Mouse (Mus musculus): ENCODE measurements around the gene Ifna5. TPM values are rescaled to one million over a fixed set of nuclear protein-coding genes. Genes with fewer than 3 reads are reported as not detected.

Gene Ifna5
- polyA plus RNA-seq, 1 experiment from 2014 or later = not detected

GRCm38 (mm10) chr4:88872691-88873090, 37.4 kb downstream of the Ifna5 start:
- no peaks in the 10 kb centered on the region for H3K4me1 ChIP-seq (ENCODE audit: control insufficient read depth, insufficient read depth, low read length)
- H3K9ac ChIP-seq (ENCODE audit: low read depth, low read length) = no peak overlapping the region
- H3K4me3 ChIP-seq (ENCODE audit: low read length) = no peak overlapping the region
- no peak overlapping the region for H3K4me2 ChIP-seq (replicated peaks; ENCODE audit: low read depth, low read length)
- H3K9me3 ChIP-seq (ENCODE audit: control insufficient read depth, low read length) = no peaks in the 10 kb centered on the region
- no peak overlapping the region for H3K27ac ChIP-seq (ENCODE audit: low read depth, low read length)
- H3K27me3 ChIP-seq (ENCODE audit: control insufficient read depth, insufficient read depth, low read length) = peaks cover 3% of the 10 kb centered on the region
- H3K36me3 ChIP-seq (ENCODE audit: control insufficient read depth, insufficient read depth, low read length) = no peaks in the 10 kb centered on the region
- WGBS = 0% methylated on average over 2 of the region's 2 CpGs
- no peak for ATAC-seq (ENCODE audit: low FRiP score, low TSS enrichment)

DNA sequence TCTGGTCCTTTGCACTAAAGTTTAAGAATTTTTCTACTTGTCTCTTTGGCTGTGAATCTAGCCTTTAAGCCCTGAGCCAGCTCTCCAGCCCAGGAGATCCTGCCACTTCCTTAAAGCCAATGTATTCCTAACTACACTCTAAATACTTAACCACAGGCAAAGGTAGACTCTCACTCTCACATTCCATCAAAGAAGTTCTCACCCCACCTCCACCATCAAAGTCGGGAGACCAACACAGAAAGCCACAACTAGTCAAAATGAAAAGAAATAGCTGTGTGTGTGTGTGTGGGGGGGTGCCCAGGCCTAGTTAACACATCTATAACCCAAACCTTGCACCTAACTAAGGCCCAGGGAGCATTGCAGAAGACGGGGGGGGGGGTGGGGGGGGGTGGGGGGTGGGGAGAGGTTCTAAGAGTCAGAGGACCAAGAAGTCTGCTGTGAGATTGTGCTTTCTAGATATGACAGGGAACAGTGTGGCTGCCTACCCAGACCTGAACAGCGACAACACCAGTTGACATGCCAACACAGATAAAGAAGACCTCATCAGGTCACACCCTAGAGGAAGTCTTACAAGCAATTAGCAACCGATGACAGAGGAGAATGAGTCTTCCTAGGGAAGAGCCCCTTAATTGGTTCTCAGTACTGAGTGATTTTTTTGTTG, 40.2 kb downstream of the Ifna5 start:
- Histone ChIP-seq H3K27ac (ENCODE audit: low read depth, low read length) (no peak overlapping the region), H3K4me1 (ENCODE audit: control insufficient read depth, insufficient read depth, low read length) (no peaks in the 10 kb centered on the region), H3K27me3 (ENCODE audit: control insufficient read depth, insufficient read depth, low read length) (peaks cover 3% of the 10 kb centered on the region), H3K36me3 (ENCODE audit: control insufficient read depth, insufficient read depth, low read length) (no peaks in the 10 kb centered on the region), H3K4me2 (replicated peaks; ENCODE audit: low read depth, low read length) (no peak overlapping the region), H3K9ac (ENCODE audit: low read depth, low read length) (no peak overlapping the region), H3K4me3 (ENCODE audit: low read length) (no peak overlapping the region), H3K9me3 (ENCODE audit: control insufficient read depth, low read length) (no peaks in the 10 kb centered on the region)
- WGBS = 61% methylated on average over 4 of the region's 4 CpGs
- ATAC-seq (ENCODE audit: low FRiP score, low TSS enrichment) = no peak

- ATAC-seq (ENCODE audit: low FRiP score, low TSS enrichment) = no peak
- H3K27ac ChIP-seq (ENCODE audit: low read depth, low read length) = no peak overlapping the region
- 87% methylated on average over 4 of the region's 4 CpGs for WGBS
- no peaks in the 10 kb centered on the region for H3K9me3 ChIP-seq (ENCODE audit: control insufficient read depth, low read length)
- H3K4me2 ChIP-seq (replicated peaks; ENCODE audit: low read depth, low read length) = no peak overlapping the region
- H3K4me1 ChIP-seq (ENCODE audit: control insufficient read depth, insufficient read depth, low read length) = no peaks in the 10 kb centered on the region
- H3K4me3 ChIP-seq (ENCODE audit: low read length) = no peak overlapping the region
- H3K36me3 ChIP-seq (ENCODE audit: control insufficient read depth, insufficient read depth, low read length) = no peaks in the 10 kb centered on the region
- peaks cover 3% of the 10 kb centered on the region for H3K27me3 ChIP-seq (ENCODE audit: control insufficient read depth, insufficient read depth, low read length)
- no peak overlapping the region for H3K9ac ChIP-seq (ENCODE audit: low read depth, low read length)
Observed at GRCm38 (mm10) chr4:88876520-88876919, 41.2 kb downstream of the Ifna5 start.

DNA sequence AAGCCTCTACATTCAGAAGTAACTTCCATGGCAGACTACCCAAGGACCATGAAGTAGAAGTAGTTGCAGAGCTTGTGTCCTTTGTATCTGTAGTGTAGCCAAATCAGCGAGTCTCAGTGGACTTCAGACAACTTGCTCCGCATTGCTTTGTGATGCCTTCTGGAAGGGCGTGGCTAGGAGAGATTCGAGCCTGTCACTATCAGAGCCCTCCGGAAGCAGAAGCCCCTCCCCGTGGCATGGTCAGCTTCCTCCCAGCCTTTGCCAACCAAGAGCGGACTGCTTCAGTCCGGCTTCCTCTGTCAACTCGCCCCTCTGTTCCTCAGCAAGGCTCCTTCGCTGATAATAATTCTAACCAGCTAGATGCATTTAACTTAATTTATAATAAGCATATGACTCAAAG, 42.9 kb downstream of the Ifna5 start:
- no peak overlapping the region for H3K4me3 ChIP-seq (ENCODE audit: low read length)
- WGBS = 41% methylated on average over 10 of the region's 10 CpGs
- H3K4me2 ChIP-seq (replicated peaks; ENCODE audit: low read depth, low read length) = no peak overlapping the region
- no peak for ATAC-seq (ENCODE audit: low FRiP score, low TSS enrichment)
- no peaks in the 10 kb centered on the region for H3K4me1 ChIP-seq (ENCODE audit: control insufficient read depth, insufficient read depth, low read length)
- no peaks in the 10 kb centered on the region for H3K36me3 ChIP-seq (ENCODE audit: control insufficient read depth, insufficient read depth, low read length)
- peaks cover 3% of the 10 kb centered on the region; the same call in 1 of the 2 replicates for H3K27me3 ChIP-seq (ENCODE audit: control insufficient read depth, insufficient read depth, low read length)
- H3K27ac ChIP-seq (ENCODE audit: low read depth, low read length) = no peak overlapping the region
- H3K9me3 ChIP-seq (ENCODE audit: control insufficient read depth, low read length) = no peaks in the 10 kb centered on the region
- no peak overlapping the region for H3K9ac ChIP-seq (ENCODE audit: low read depth, low read length)

DNA sequence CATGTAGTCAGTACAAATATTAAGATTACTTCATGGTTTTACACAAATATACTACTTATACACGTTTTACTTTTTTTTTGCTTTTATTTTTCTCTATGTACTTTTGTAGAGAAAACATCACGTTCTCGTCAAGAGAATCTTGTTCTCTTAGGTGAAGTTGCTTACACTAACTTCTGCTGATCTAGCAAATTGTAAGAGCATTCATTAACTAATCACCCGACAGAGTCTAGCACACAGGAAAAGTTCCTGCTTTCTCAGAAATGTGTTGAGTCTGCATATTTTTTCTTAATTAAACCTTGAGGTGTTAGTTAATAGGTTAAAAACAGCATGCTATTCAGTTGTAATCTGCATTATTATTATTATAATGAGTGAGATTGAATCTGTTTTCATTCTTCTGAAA, 43.4 kb downstream of the Ifna5 start:
- WGBS = 70% methylated on average over 4 of the region's 4 CpGs
- H3K9me3 ChIP-seq (ENCODE audit: control insufficient read depth, low read length) = no peaks in the 10 kb centered on the region
- H3K4me1 ChIP-seq (ENCODE audit: control insufficient read depth, insufficient read depth, low read length) = no peaks in the 10 kb centered on the region
- no peak overlapping the region for H3K4me2 ChIP-seq (replicated peaks; ENCODE audit: low read depth, low read length)
- H3K36me3 ChIP-seq (ENCODE audit: control insufficient read depth, insufficient read depth, low read length) = no peaks in the 10 kb centered on the region
- ATAC-seq (ENCODE audit: low FRiP score, low TSS enrichment) = no peak
- H3K27ac ChIP-seq (ENCODE audit: low read depth, low read length) = no peak overlapping the region
- no peak overlapping the region for H3K9ac ChIP-seq (ENCODE audit: low read depth, low read length)
- H3K4me3 ChIP-seq (ENCODE audit: low read length) = no peak overlapping the region
- H3K27me3 ChIP-seq (ENCODE audit: control insufficient read depth, insufficient read depth, low read length) = peaks cover 3% of the 10 kb centered on the region; the same call in 1 of the 2 replicates

- Histone ChIP-seq H3K27me3 (ENCODE audit: control insufficient read depth, insufficient read depth, low read length) (peaks cover 2% of the 10 kb centered on the region; the same call in 1 of the 2 replicates), H3K9me3 (ENCODE audit: control insufficient read depth, low read length) (no peaks in the 10 kb centered on the region), H3K4me2 (replicated peaks; ENCODE audit: low read depth, low read length) (no peak within 1 kb of the TSS), H3K4me1 (ENCODE audit: control insufficient read depth, insufficient read depth, low read length) (no peaks in the 10 kb centered on the region), H3K4me3 (ENCODE audit: low read length) (no peak within 1 kb of the TSS), H3K36me3 (ENCODE audit: control insufficient read depth, insufficient read depth, low read length) (no peaks in the 10 kb centered on the region), H3K27ac (ENCODE audit: low read depth, low read length) (no peak within 1 kb of the TSS), H3K9ac (ENCODE audit: low read depth, low read length) (no peak within 1 kb of the TSS)
- no peak for ATAC-seq (ENCODE audit: low FRiP score, low TSS enrichment)
- WGBS = 84% methylated on average over 8 of the region's 8 CpGs
Observed at GRCm38 (mm10) chr4:88880101-88880500, 44.8 kb downstream of the Ifna5 start, which contains the start of gene Ifne. Ifne (minus strand) TSS chr4:88880201.

Other genes starting within 250 kb of the Ifna5 start
- not detected in 2 replicates for gene Ifna9, start 243.1 kb upstream of the Ifna5 start, polyA plus RNA-seq (2014; fragmentation: Nextera tagmentation; extraction: Ambion mirVana)
- gene Ifna12, start 232.1 kb upstream of the Ifna5 start, polyA plus RNA-seq (2014; fragmentation: Nextera tagmentation; extraction: Ambion mirVana) = not detected in 2 replicates
- not detected in 2 replicates for gene C87499, start 201.1 kb upstream of the Ifna5 start, polyA plus RNA-seq (2014; fragmentation: Nextera tagmentation; extraction: Ambion mirVana)
- gene Ifna13, start 191.1 kb upstream of the Ifna5 start, polyA plus RNA-seq (2014; fragmentation: Nextera tagmentation; extraction: Ambion mirVana) = not detected in 2 replicates
- gene Ifna16, start 158.6 kb upstream of the Ifna5 start, polyA plus RNA-seq (2014; fragmentation: Nextera tagmentation; extraction: Ambion mirVana) = not detected in 2 replicates
- not detected in 2 replicates for gene Ifna2, start 151.6 kb upstream of the Ifna5 start, polyA plus RNA-seq (2014; fragmentation: Nextera tagmentation; extraction: Ambion mirVana)
- not detected in 2 replicates for gene Ifnab, start 144.2 kb upstream of the Ifna5 start, polyA plus RNA-seq (2014; fragmentation: Nextera tagmentation; extraction: Ambion mirVana)
- gene Gm26566, start 113.7 kb upstream of the Ifna5 start, polyA plus RNA-seq (2014; fragmentation: Nextera tagmentation; extraction: Ambion mirVana) = 0.31 and 0.81 TPM in 2 replicates
- 86.2 and 120 TPM in 2 replicates for gene Klhl9, start 113.1 kb upstream of the Ifna5 start, polyA plus RNA-seq (2014; fragmentation: Nextera tagmentation; extraction: Ambion mirVana)
- gene Gm13271, start 80.7 kb upstream of the Ifna5 start, polyA plus RNA-seq (2014; fragmentation: Nextera tagmentation; extraction: Ambion mirVana) = not detected in 2 replicates
- gene Gm13283, start 75.4 kb upstream of the Ifna5 start, polyA plus RNA-seq (2014; fragmentation: Nextera tagmentation; extraction: Ambion mirVana) = 0.30 and 0.47 TPM in 2 replicates
- 0.51 and 0.92 TPM in 2 replicates for gene Gm13290, start 61.7 kb upstream of the Ifna5 start, polyA plus RNA-seq (2014; fragmentation: Nextera tagmentation; extraction: Ambion mirVana)
- gene Gm13289, start 58.6 kb upstream of the Ifna5 start, polyA plus RNA-seq (2014; fragmentation: Nextera tagmentation; extraction: Ambion mirVana) = not detected in 2 replicates
- not detected in 2 replicates for gene Gm13272, start 55.7 kb upstream of the Ifna5 start, polyA plus RNA-seq (2014; fragmentation: Nextera tagmentation; extraction: Ambion mirVana)
- 0.19 TPM in 1 of 2 replicates, not detected in the other for gene Ifnz, start 53.4 kb upstream of the Ifna5 start, polyA plus RNA-seq (2014; fragmentation: Nextera tagmentation; extraction: Ambion mirVana)
- not detected in 2 replicates for gene Gm13276, start 49.8 kb upstream of the Ifna5 start, polyA plus RNA-seq (2014; fragmentation: Nextera tagmentation; extraction: Ambion mirVana)
- not detected in 2 replicates for gene Gm13277, start 46.9 kb upstream of the Ifna5 start, polyA plus RNA-seq (2014; fragmentation: Nextera tagmentation; extraction: Ambion mirVana)
- gene Gm13278, start 44.0 kb upstream of the Ifna5 start, polyA plus RNA-seq (2014; fragmentation: Nextera tagmentation; extraction: Ambion mirVana) = not detected in 2 replicates
- not detected in 2 replicates for gene Gm13275, start 41.0 kb upstream of the Ifna5 start, polyA plus RNA-seq (2014; fragmentation: Nextera tagmentation; extraction: Ambion mirVana)
- gene Gm13279, start 38.1 kb upstream of the Ifna5 start, polyA plus RNA-seq (2014; fragmentation: Nextera tagmentation; extraction: Ambion mirVana) = not detected in 2 replicates
- 0.19 and 0.69 TPM in 2 replicates for gene Gm13285, start 35.9 kb upstream of the Ifna5 start, polyA plus RNA-seq (2014; fragmentation: Nextera tagmentation; extraction: Ambion mirVana)
- not detected in 2 replicates for gene Gm13287, start 32.3 kb upstream of the Ifna5 start, polyA plus RNA-seq (2014; fragmentation: Nextera tagmentation; extraction: Ambion mirVana)
- not detected in 2 replicates for gene Gm13288, start 30.0 kb upstream of the Ifna5 start, polyA plus RNA-seq (2014; fragmentation: Nextera tagmentation; extraction: Ambion mirVana)
- gene Ifna7, start 19.3 kb upstream of the Ifna5 start, polyA plus RNA-seq (2014; fragmentation: Nextera tagmentation; extraction: Ambion mirVana) = not detected in 2 replicates
- gene Ifna11, start 15.6 kb upstream of the Ifna5 start, polyA plus RNA-seq (2014; fragmentation: Nextera tagmentation; extraction: Ambion mirVana) = not detected in 2 replicates
- not detected in 2 replicates for gene Ifna6, start 8.1 kb upstream of the Ifna5 start, polyA plus RNA-seq (2014; fragmentation: Nextera tagmentation; extraction: Ambion mirVana)
- not detected in 2 replicates for gene Ifna4, start 6.3 kb downstream of the Ifna5 start, polyA plus RNA-seq (2014; fragmentation: Nextera tagmentation; extraction: Ambion mirVana)
- gene Ifna1, start 14.6 kb downstream of the Ifna5 start, polyA plus RNA-seq (2014; fragmentation: Nextera tagmentation; extraction: Ambion mirVana) = not detected in 2 replicates
- gene Ifne, start 44.7 kb downstream of the Ifna5 start, polyA plus RNA-seq (2014; fragmentation: Nextera tagmentation; extraction: Ambion mirVana) = not detected in 2 replicates